Mouse (Mus musculus): ENCODE measurements at regions not wholly inside any gene's neighbourhood (a gene's known extent, or its start where the extent isn't known, plus 50 kb on each side); places are given as distances from the start of the nearest gene placed in this dataset.

DNA sequence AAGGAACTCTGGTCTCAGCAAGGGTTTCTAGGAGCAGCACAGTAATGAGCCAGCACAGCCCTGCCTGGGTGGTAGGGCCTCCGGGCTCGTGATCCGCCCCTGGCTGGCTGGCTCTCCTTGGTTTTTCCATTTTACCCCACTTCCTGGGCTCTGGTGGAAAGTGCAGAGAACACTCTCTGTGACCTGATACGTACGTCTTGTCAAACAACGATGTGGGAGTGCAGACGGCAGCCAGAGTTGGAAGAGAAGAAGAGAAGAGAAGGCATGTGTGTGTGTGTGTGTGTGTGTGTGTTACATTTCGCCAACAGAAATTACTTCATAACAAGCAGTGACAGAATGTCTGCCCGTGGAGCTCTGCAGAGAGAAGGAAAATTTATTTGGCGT, 97.2 kb upstream of the Map4k3 start:
- no peak for TF ChIP-seq CTCF (IDR thresholded peaks at IDR 0.05; ENCODE audit: control insufficient read depth, insufficient read depth, insufficient read length)
- no peak for TF ChIP-seq USF1 (IDR thresholded peaks at IDR 0.05; ENCODE audit: low read depth)
- no peak for TF ChIP-seq MAX (IDR thresholded peaks at IDR 0.05)

All from C2C12 (cell line).